Mouse (Mus musculus) myocyte (in vitro differentiated cells): ENCODE results near the gene Cxcr5.

Experiments
- POLR2A ChIP-seq: IDR thresholded peaks from one replicate; pipeline ENCODE4 v1.6.1; 2011; ENCODE audit warnings: low read depth, mild to moderate bottlenecking, control low read depth, moderate library complexity; ENCODE audit not compliant: insufficient read length
- POLR2AphosphoS2 ChIP-seq: IDR thresholded peaks from one replicate; pipeline ENCODE4 v1.6.1; 2011; ENCODE audit warnings: low read depth, control low read depth; ENCODE audit not compliant: insufficient read length
- SRF ChIP-seq: IDR thresholded peaks from one replicate; pipeline ENCODE4 v1.6.1; 2011; ENCODE audit warnings: low read depth; ENCODE audit not compliant: control insufficient read depth, insufficient read length
- USF1 ChIP-seq: IDR thresholded peaks from one replicate; pipeline ENCODE4 v1.6.1; 2011; ENCODE audit warnings: low read depth, mild to moderate bottlenecking, control low read depth, moderate library complexity

DNA sequence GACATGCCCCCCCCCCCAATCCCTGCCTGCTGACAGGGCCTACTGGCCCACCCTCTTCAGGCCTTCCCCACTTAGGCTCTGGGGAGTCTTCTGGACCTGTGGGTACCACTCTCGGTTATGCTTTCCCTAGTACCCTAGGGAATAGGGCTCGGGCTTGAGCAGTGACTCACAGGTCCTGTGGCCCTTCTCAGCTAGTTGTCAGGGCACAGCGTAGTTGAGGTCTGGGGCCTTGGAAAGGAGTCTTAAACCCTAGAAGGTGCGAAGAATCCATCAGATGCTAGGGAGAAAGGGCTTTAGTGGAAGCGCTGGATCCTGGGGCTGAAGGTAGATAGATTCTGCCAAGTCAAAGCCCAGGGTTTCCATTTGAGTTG is 61.5 kb downstream of the Cxcr5 start:
- TF ChIP-seq USF1 = no peak
- no peak for TF ChIP-seq POLR2A
- TF ChIP-seq POLR2AphosphoS2 = no peak
- TF ChIP-seq SRF = no peak
